Mouse (Mus musculus) myocyte (in vitro differentiated cells): Measurements from ENCODE around the gene Cyp11a1. TPM values are rescaled to one million over a fixed set of nuclear protein-coding genes. Genes with fewer than 3 reads are reported as not detected.

ENCODE experiments used
- H3K27me3 ChIP-seq: one replicate; pipeline ENCODE4 v1.6.1; 2011; ENCODE audit not compliant: control insufficient read depth, insufficient read depth, insufficient read length
- H3K36me3 ChIP-seq: one replicate; pipeline ENCODE4 v1.6.1; 2011; ENCODE audit not compliant: control insufficient read depth, insufficient read depth
- H3K4me2 ChIP-seq: one replicate; pipeline ENCODE4 v1.6.1; 2011; ENCODE audit warnings: low read depth, control low read depth
- H3K4me3 ChIP-seq: one replicate; pipeline ENCODE4 v1.5.1; 2011; ENCODE audit warnings: mild to moderate bottlenecking, control low read depth, moderate library complexity
- H3K79me2 ChIP-seq: one replicate; pipeline ENCODE4 v1.6.1; 2011; ENCODE audit not compliant: control insufficient read depth, insufficient read depth
- H3ac ChIP-seq: one replicate; pipeline ENCODE4 v1.6.1; 2011; ENCODE audit not compliant: control insufficient read depth, insufficient read length
- CEBPB ChIP-seq: IDR thresholded peaks from 2 replicates; pipeline ENCODE4 v1.6.1; 2011; ENCODE audit warnings: mild to moderate bottlenecking, moderate library complexity; ENCODE audit not compliant: poor library complexity, insufficient read depth, severe bottlenecking
- E2F4 ChIP-seq: IDR thresholded peaks from one replicate; pipeline ENCODE4 v1.6.1; 2011; ENCODE audit warnings: mild to moderate bottlenecking, control low read depth, moderate library complexity; ENCODE audit not compliant: insufficient read depth
- MAX ChIP-seq: IDR thresholded peaks from one replicate; pipeline ENCODE4 v1.6.1; 2011; ENCODE audit warnings: low read depth, mild to moderate bottlenecking, control low read depth
- MYOD1 ChIP-seq, 3 experiments: IDR thresholded peaks; one replicate each; pipeline ENCODE4 v1.6.1; 2011; ENCODE audit warnings: control low read depth in 2 of 3, low read depth in 2 of 3, mild to moderate bottlenecking in 2 of 3, moderate library complexity in 1 of 3; ENCODE audit not compliant: insufficient read length in 2 of 3, control insufficient read depth in 1 of 3
- MYOG ChIP-seq, 3 experiments: IDR thresholded peaks; one replicate each; pipeline ENCODE4 v1.6.1; 2011; ENCODE audit warnings: control low read depth in 2 of 3, low read depth in 2 of 3, mild to moderate bottlenecking in 2 of 3; ENCODE audit not compliant: insufficient read length in 2 of 3, control insufficient read depth in 1 of 3, insufficient read depth in 1 of 3
- POLR2A ChIP-seq: IDR thresholded peaks from one replicate; pipeline ENCODE4 v1.6.1; 2011; ENCODE audit warnings: low read depth, mild to moderate bottlenecking, control low read depth, moderate library complexity; ENCODE audit not compliant: insufficient read length
- POLR2AphosphoS2 ChIP-seq: IDR thresholded peaks from one replicate; pipeline ENCODE4 v1.6.1; 2011; ENCODE audit warnings: low read depth, control low read depth; ENCODE audit not compliant: insufficient read length
- REST ChIP-seq: IDR thresholded peaks from one replicate; pipeline ENCODE4 v1.6.1; 2011; ENCODE audit warnings: mild to moderate bottlenecking, control low read depth, moderate library complexity; ENCODE audit not compliant: insufficient read depth, insufficient read length
- SRF ChIP-seq: IDR thresholded peaks from one replicate; pipeline ENCODE4 v1.6.1; 2011; ENCODE audit warnings: low read depth; ENCODE audit not compliant: control insufficient read depth, insufficient read length
- TCF12 ChIP-seq: IDR thresholded peaks from one replicate; pipeline ENCODE4 v1.6.1; 2011; ENCODE audit warnings: mild to moderate bottlenecking, control low read depth; ENCODE audit not compliant: poor library complexity, insufficient read depth, severe bottlenecking
- TCF3 ChIP-seq: IDR thresholded peaks from one replicate; pipeline ENCODE4 v1.6.1; 2011; ENCODE audit warnings: low read depth, control low read depth; ENCODE audit not compliant: insufficient read length
- USF1 ChIP-seq: IDR thresholded peaks from one replicate; pipeline ENCODE4 v1.6.1; 2011; ENCODE audit warnings: low read depth, mild to moderate bottlenecking, control low read depth, moderate library complexity
- polyA plus RNA-seq: library from polyadenylated mRNA; unstranded; fragments of >200 nt; fragmentation: generic; extraction: Trizol; gene quantifications from one replicate; pipeline ENCODE4 v1.2.1, GENCODE M21; 2012; ENCODE audit warnings: missing spikeins

Cyp11a1 gene
- polyA plus RNA-seq, 1 experiment: 0.11 TPM

GRCm38 (mm10) chr9:57978858-57979257, 27.4 kb upstream of the Cyp11a1 start:
- Histone ChIP-seq H3K27me3 (no peaks in the 10 kb centered on the region), H3K79me2 (no peaks in the 10 kb centered on the region), H3K36me3 (no peaks in the 10 kb centered on the region), H3K4me2 (no peak overlapping the region), H3ac (no peak overlapping the region), H3K4me3 (no peak overlapping the region)
- TF ChIP-seq POLR2A (no peak), USF1 (no peak), TCF3 (no peak), SRF (no peak), TCF12 (no peak), MYOD1 (IDR thresholded peaks at IDR 0.05; ENCODE audit: control insufficient read depth in 1 of 3, insufficient read length in 2 of 3, low read depth in 2 of 3) (no peak), E2F4 (no peak), CEBPB (no peak), POLR2AphosphoS2 (no peak), MYOG (IDR thresholded peaks at IDR 0.05; ENCODE audit: control insufficient read depth in 1 of 3, insufficient read depth in 1 of 3, insufficient read length in 2 of 3, low read depth in 2 of 3) (no peak), MAX (no peak), REST (no peak)

DNA sequence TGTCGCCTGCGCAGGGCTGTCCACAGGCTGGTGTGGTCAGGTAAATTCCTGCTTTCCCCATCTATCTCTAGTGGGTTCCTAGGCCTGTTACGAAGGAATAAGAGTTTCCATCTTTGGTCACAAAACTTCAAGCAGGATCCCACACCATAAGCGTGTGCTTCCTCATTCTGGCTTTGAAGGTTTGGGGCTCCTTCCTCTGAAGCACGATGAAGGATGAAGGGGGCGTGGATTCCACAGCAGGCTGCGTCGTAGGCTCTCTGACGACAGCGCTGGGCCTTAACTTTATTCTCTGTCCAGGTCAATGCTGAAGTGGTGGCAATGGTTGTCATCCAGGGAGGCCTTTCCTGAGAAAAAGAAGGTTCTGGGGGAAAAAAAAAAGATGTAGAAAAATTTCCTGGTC, 25.6 kb upstream of the Cyp11a1 start:
- H3K27me3 ChIP-seq: no peaks in the 10 kb centered on the region
- TF ChIP-seq MAX (no peak), TCF12 (no peak), POLR2A (no peak), MYOG (IDR thresholded peaks at IDR 0.05; ENCODE audit: control insufficient read depth in 1 of 3, insufficient read depth in 1 of 3, insufficient read length in 2 of 3, low read depth in 2 of 3) (no peak), POLR2AphosphoS2 (no peak), CEBPB (no peak), E2F4 (no peak), USF1 (no peak), SRF (no peak), MYOD1 (IDR thresholded peaks at IDR 0.05; ENCODE audit: control insufficient read depth in 1 of 3, insufficient read length in 2 of 3, low read depth in 2 of 3) (no peak), TCF3 (no peak), REST (no peak)
- H3K79me2 ChIP-seq: no peaks in the 10 kb centered on the region
- no peaks in the 10 kb centered on the region for H3K36me3 ChIP-seq
- H3K4me2 ChIP-seq: no peak overlapping the region
- H3K4me3 ChIP-seq: no peak overlapping the region
- H3ac ChIP-seq: no peak overlapping the region

DNA sequence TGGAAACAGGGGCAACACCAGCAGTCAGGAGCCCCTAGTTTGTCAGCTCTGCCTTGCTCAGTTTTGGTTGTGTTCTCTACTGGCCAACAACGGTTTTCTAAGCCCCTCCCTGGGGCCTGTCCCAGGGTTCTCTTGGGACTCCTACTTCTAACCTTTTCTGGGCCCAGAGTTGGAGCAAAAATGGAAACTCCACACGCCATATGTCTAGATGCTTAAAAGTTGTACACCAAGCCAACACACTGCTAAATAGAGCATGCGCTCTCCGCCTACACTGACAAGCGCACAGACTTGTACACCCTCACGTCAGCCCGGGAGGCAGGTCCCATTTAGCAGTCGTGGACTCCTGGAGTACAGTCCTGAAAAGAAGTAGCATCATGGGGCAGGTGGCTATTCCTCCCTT, 20.9 kb upstream of the Cyp11a1 start:
- no peak overlapping the region for H3ac ChIP-seq
- H3K79me2 ChIP-seq: no peaks in the 10 kb centered on the region
- H3K27me3 ChIP-seq: no peaks in the 10 kb centered on the region
- no peak for TF ChIP-seq POLR2A
- TF ChIP-seq POLR2AphosphoS2: no peak
- TF ChIP-seq MYOG (IDR thresholded peaks at IDR 0.05; ENCODE audit: control insufficient read depth in 1 of 3, insufficient read depth in 1 of 3, insufficient read length in 2 of 3, low read depth in 2 of 3): no peak
- TF ChIP-seq MAX: no peak
- no peak for TF ChIP-seq MYOD1 (IDR thresholded peaks at IDR 0.05; ENCODE audit: control insufficient read depth in 1 of 3, insufficient read length in 2 of 3, low read depth in 2 of 3)
- no peak for TF ChIP-seq TCF3
- TF ChIP-seq USF1: no peak
- no peak for TF ChIP-seq SRF
- TF ChIP-seq REST: no peak
- TF ChIP-seq CEBPB: no peak
- no peak for TF ChIP-seq E2F4
- no peak for TF ChIP-seq TCF12
- no peak overlapping the region for H3K4me2 ChIP-seq
- H3K4me3 ChIP-seq: no peak overlapping the region
- no peaks in the 10 kb centered on the region for H3K36me3 ChIP-seq

- H3K4me3 ChIP-seq: no peak overlapping the region
- H3K36me3 ChIP-seq: no peaks in the 10 kb centered on the region
- H3ac ChIP-seq: no peak overlapping the region
- no peak for TF ChIP-seq MYOG (IDR thresholded peaks at IDR 0.05; ENCODE audit: control insufficient read depth in 1 of 3, insufficient read depth in 1 of 3, insufficient read length in 2 of 3, low read depth in 2 of 3)
- no peak for TF ChIP-seq MYOD1 (IDR thresholded peaks at IDR 0.05; ENCODE audit: control insufficient read depth in 1 of 3, insufficient read length in 2 of 3, low read depth in 2 of 3)
- no peaks in the 10 kb centered on the region for H3K79me2 ChIP-seq
- H3K4me2 ChIP-seq: no peak overlapping the region
- no peaks in the 10 kb centered on the region for H3K27me3 ChIP-seq
These were observed 19.9 kb upstream of the Cyp11a1 start for GRCm38 (mm10) chr9:57986293-57986692.

- Histone ChIP-seq H3K36me3 (no peaks in the 10 kb centered on the region), H3K4me3 (no peak overlapping the region), H3K27me3 (no peaks in the 10 kb centered on the region), H3ac (no peak overlapping the region), H3K4me2 (no peak overlapping the region), H3K79me2 (no peaks in the 10 kb centered on the region)
- TF ChIP-seq POLR2A (no peak), MYOD1 (IDR thresholded peaks at IDR 0.05; ENCODE audit: control insufficient read depth in 1 of 3, insufficient read length in 2 of 3, low read depth in 2 of 3) (no peak), REST (no peak), MYOG (IDR thresholded peaks at IDR 0.05; ENCODE audit: control insufficient read depth in 1 of 3, insufficient read depth in 1 of 3, insufficient read length in 2 of 3, low read depth in 2 of 3) (no peak), POLR2AphosphoS2 (no peak), CEBPB (no peak), MAX (no peak), TCF12 (no peak), E2F4 (no peak), USF1 (no peak), TCF3 (no peak), SRF (no peak)
These were observed 18.1 kb upstream of the Cyp11a1 start for GRCm38 (mm10) chr9:57988098-57988497.
